Mouse (Mus musculus) lung, adult 2 months (tissue): ENCODE measurements around the gene Galnt10.

Source experiments
- CTCF ChIP-seq: fragments of 200-500 bp; IDR thresholded peaks from 2 replicates; pipeline ENCODE4 v1.5.1; 2011; ENCODE audit warnings: mild to moderate bottlenecking, low read length, control low read depth; ENCODE audit not compliant: insufficient read depth
- POLR2A ChIP-seq: fragments of 200-500 bp; IDR thresholded peaks from 2 replicates; pipeline ENCODE4 v1.6.1; 2011; ENCODE audit warnings: low read depth, mild to moderate bottlenecking, control low read depth, low read length, borderline replicate concordance; ENCODE audit errors: extremely low read depth

DNA sequence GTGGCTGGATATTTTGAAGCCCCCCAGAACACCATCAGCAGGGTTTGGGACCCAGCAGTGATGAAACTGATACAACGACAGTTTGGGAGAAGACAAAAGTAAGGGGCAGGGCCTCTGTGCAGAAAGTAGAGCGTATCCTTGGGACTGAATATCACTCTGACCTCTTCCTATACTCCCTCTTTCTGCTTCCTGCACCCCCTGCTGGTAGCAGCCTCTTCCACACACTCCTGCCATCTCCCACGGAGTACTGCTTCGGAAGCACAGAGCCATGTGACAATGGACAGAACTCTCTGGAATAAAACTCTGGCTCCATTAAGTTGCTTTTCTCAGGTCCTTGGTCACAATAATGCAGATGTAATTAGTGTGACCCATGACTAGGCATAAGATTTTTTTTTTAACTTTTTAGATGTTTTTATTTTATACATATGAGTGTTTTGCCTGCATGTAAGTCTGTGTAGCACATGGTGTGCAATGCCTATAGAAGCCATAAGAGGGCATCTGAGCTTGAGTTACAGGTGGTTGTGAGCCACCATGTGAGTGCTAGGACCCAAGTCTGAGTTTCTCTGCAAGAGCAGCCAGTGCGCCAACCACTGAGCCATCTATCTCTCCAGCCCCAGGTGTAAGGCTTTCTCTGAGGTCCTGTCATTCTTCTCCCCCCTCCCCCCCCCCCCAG, 79.7 kb downstream of the Galnt10 start:
- TF ChIP-seq CTCF (peak; percentile 41), POLR2A (no peak)
